Mouse (Mus musculus) thymus, postnatal 14 days (tissue): ENCODE data around the gene Gm15293.
"Not testable (repeated sequence)": the region's sequence is repeated elsewhere in the genome, so short reads cannot be mapped to it uniquely, and the experiment has no call there.

Experiments
- DNase-seq: peaks from one replicate; pipeline ENCODE4 v3.0.0; 2021

Gm15293 gene

GRCm38 (mm10) chr8:21201261-21201660, at the start of gene Gm15293:
Gene Gm15293, plus strand, starts transcription at chr8:21201561.
- not testable (repeated sequence) for DNase-seq

GRCm38 (mm10) chr8:21161977-21162376, 39.4 kb upstream of the Gm15293 start, which contains the start of gene Defa22:
Gene Defa22, plus strand, starts transcription at chr8:21162277.
- DNase-seq, result not testable (repeated sequence)

- not testable (repeated sequence) for DNase-seq
These were observed 10.0 kb upstream of the Gm15293 start, which contains the start of gene Defa31 for GRCm38 (mm10) chr8:21191314-21191713. Gene Defa31, plus strand, starts transcription at chr8:21191614.
